Mouse (Mus musculus) small intestine, adult 2 months (tissue): ENCODE measurements around the gene Rbks. TPM values are rescaled to one million over a fixed set of nuclear protein-coding genes. Genes with fewer than 3 reads are reported as not detected.

Experiments
- H3K27ac ChIP-seq: fragments of 200-500 bp; 2 replicates; pipeline ENCODE4 v1.5.1; 2012; ENCODE audit warnings: low read depth, low read length, control low read depth, inconsistent platforms; ENCODE audit not compliant: insufficient read depth
- H3K27me3 ChIP-seq: fragments of 200-500 bp; 2 replicates; pipeline ENCODE4 v1.6.1; 2012; ENCODE audit warnings: mild to moderate bottlenecking, moderate library complexity, low read length, inconsistent platforms; ENCODE audit not compliant: control insufficient read depth, insufficient read depth
- H3K36me3 ChIP-seq: fragments of 200-500 bp; 2 replicates; pipeline ENCODE4 v1.6.1; 2012; ENCODE audit warnings: mild to moderate bottlenecking, low read length, control low read depth, inconsistent platforms; ENCODE audit not compliant: control insufficient read depth, insufficient read depth
- H3K4me1 ChIP-seq: fragments of 200-500 bp; 2 replicates; pipeline ENCODE4 v1.6.1; 2012; ENCODE audit warnings: low read length, inconsistent platforms, mixed read lengths; ENCODE audit not compliant: control insufficient read depth, insufficient read depth, insufficient read length
- H3K4me3 ChIP-seq: fragments of 200-500 bp; 2 replicates; pipeline ENCODE4 v1.5.1; 2012; ENCODE audit warnings: low read depth, mild to moderate bottlenecking, control low read depth, inconsistent platforms, low read length, moderate library complexity
- CTCF ChIP-seq: fragments of 200-500 bp; IDR thresholded peaks from 2 replicates; pipeline ENCODE4 v1.5.1; 2012; ENCODE audit warnings: low read depth, mild to moderate bottlenecking, control low read depth, inconsistent platforms, low read length, moderate library complexity, mixed read lengths; ENCODE audit not compliant: insufficient replicate concordance, insufficient read length; ENCODE audit errors: extremely low read depth
- POLR2A ChIP-seq: fragments of 200-500 bp; IDR thresholded peaks from 2 replicates; pipeline ENCODE4 v1.6.1; 2012; ENCODE audit warnings: low read depth, mild to moderate bottlenecking, control low read depth, inconsistent platforms, low read length, moderate library complexity
- WGBS: fragments of 180-500 bp; shearing (Covaris S2); methylation state at CpG from one replicate; pipeline ENCODE4 v1.1.7; 2018; 5-methylcytosine and 5-hydroxymethylcytosine counted together
- polyA plus RNA-seq: library from polyadenylated mRNA; depleted of rRNA; stranded (reverse); fragments of >200 nt; gene quantifications from 2 replicates; pipeline ENCODE4 v1.2.3, GENCODE M21; 2012

The Rbks gene
- polyA plus RNA-seq, 1 experiment = 15.5 TPM

GRCm38 (mm10) chr5:31715486-31716150 is 18.2 kb upstream of the Rbks start:
- Histone ChIP-seq H3K4me3 (no peak overlapping the region), H3K27ac (no peak overlapping the region), H3K36me3 (0 out of 2 replicates have a peak, but pooled peaks cover 2% of the 10 kb centered on the region), H3K4me1 (peaks cover 19% of the 10 kb centered on the region), H3K27me3 (no peaks in the 10 kb centered on the region)
- TF ChIP-seq POLR2A (no peak), CTCF (no peak)
- WGBS = 56% methylated on average over 4 of the region's 4 CpGs

- TF ChIP-seq CTCF (no peak), POLR2A (no peak)
- H3K36me3 ChIP-seq = 0 out of 2 replicates have a peak, but pooled peaks cover 2% of the 10 kb centered on the region
- peaks cover 19% of the 10 kb centered on the region for H3K4me1 ChIP-seq
- H3K27me3 ChIP-seq = no peaks in the 10 kb centered on the region
- H3K27ac ChIP-seq = peak overlapping the region; percentile 100
- WGBS = 15% methylated on average over 5 of the region's 5 CpGs
- H3K4me3 ChIP-seq = no peak overlapping the region
These were observed 16.4 kb upstream of the Rbks start for GRCm38 (mm10) chr5:31713841-31714264.

GRCm38 (mm10) chr5:31713280-31713711 is 15.9 kb upstream of the Rbks start:
- TF ChIP-seq CTCF (no peak), POLR2A (no peak)
- H3K27me3 ChIP-seq = no peaks in the 10 kb centered on the region
- 26% methylated on average over 2 of the region's 2 CpGs for WGBS
- peak overlapping the region; percentile 100 for H3K27ac ChIP-seq
- peaks cover 19% of the 10 kb centered on the region for H3K4me1 ChIP-seq
- H3K4me3 ChIP-seq = no peak overlapping the region
- 0 out of 2 replicates have a peak, but pooled peaks cover 2% of the 10 kb centered on the region for H3K36me3 ChIP-seq

- 92% methylated on average over 1 of the region's 1 CpGs for WGBS
- Histone ChIP-seq H3K4me1 (peaks cover 12% of the 10 kb centered on the region), H3K4me3 (no peak overlapping the region), H3K27me3 (no peaks in the 10 kb centered on the region), H3K27ac (no peak overlapping the region), H3K36me3 (peaks cover 5% of the 10 kb centered on the region)
- TF ChIP-seq POLR2A = no peak
- TF ChIP-seq CTCF = no peak
These were observed 12.0 kb upstream of the Rbks start for GRCm38 (mm10) chr5:31709389-31709788.

DNA sequence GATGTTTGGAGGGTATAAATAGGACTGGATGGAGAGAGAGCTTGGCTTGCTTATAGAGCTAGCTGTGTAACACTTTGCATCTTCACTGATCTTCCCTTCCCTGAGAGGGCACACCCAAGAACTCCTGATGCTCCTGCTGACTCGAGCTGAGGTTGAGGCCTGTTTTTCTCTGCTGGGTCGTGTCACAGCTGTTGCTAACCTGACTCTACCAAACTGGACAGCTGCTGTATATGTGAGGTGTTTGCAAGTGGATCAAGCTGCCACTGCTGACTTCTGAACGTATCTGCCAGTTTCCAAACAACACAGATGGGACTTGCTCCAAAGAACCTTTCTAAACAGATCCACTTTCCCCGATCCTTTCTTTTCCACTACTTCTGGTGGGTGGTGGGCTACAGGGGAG is 9.4 kb upstream of the Rbks start:
- Histone ChIP-seq H3K36me3 (peaks cover 15% of the 10 kb centered on the region), H3K27ac (no peak overlapping the region), H3K4me3 (no peak overlapping the region), H3K4me1 (no peaks in the 10 kb centered on the region), H3K27me3 (no peaks in the 10 kb centered on the region)
- 84% methylated on average over 4 of the region's 4 CpGs for WGBS
- TF ChIP-seq POLR2A = no peak
- no peak for TF ChIP-seq CTCF

DNA sequence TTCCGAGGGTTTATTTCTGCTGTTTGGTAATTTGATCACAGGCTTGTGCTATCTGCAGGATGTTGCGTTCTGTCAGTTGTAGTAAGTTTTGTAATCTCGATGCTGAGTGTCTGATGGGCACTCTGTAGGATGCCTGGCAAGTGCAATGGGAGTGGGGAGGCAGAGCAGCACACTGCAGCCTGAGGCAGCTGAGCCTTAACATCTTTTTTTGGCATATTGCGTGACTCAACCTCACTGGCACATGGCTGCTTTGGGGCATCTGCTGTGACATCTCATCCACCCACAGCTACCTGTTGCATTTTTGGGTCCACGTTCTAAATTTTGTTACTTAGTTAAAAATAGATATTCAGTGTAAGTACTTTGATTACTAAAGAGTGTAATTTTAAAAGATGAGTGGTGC is 7.5 kb upstream of the Rbks start:
- TF ChIP-seq POLR2A (no peak), CTCF (no peak)
- H3K4me3 ChIP-seq = no peak overlapping the region
- H3K4me1 ChIP-seq = no peaks in the 10 kb centered on the region
- 92% methylated on average over 5 of the region's 5 CpGs for WGBS
- H3K36me3 ChIP-seq = peaks cover 15% of the 10 kb centered on the region
- no peak overlapping the region for H3K27ac ChIP-seq
- no peaks in the 10 kb centered on the region for H3K27me3 ChIP-seq

GRCm38 (mm10) chr5:31699397-31699796 is 2.0 kb upstream of the Rbks start:
- Histone ChIP-seq H3K4me3 (no peak overlapping the region), H3K27ac (no peak overlapping the region), H3K27me3 (no peaks in the 10 kb centered on the region), H3K36me3 (peaks cover 10% of the 10 kb centered on the region), H3K4me1 (no peaks in the 10 kb centered on the region)
- TF ChIP-seq POLR2A (no peak), CTCF (no peak)
